8 mouse cellular contexts compared by ENCODE assay signal in genomic region chr4:32238921-32239748, GRCm38 (mm10). TPM values are rescaled to one million over a fixed set of nuclear protein-coding genes. Genes with fewer than 3 reads are reported as not detected.
DNase-seq lines count a peak whose midpoint lies in the region; ATAC-seq and TF ChIP-seq lines count a peak whose summit lies in the region.

No protein-coding gene starts in this region.

- H3K4me2 ChIP-seq in hindbrain, embryonic 14.5 days (replicated peaks) = peak overlapping the region; percentile 93

- DNase-seq in Patski (ENCODE audit: low read depth, low spot score) = no peak
- DNase-seq in cerebellum, adult 9-11 months = peak; percentile 77
- peak; percentile 63 for DNase-seq in gastrocnemius, adult 18-20 months (ENCODE audit: low spot score)
- DNase-seq in hindbrain, embryonic 14.5 days (ENCODE audit: low spot score) = peak; percentile 69
- DNase-seq in left cerebral cortex, postnatal 36 days (ENCODE audit: low spot score in 2 of 2) = peak; percentile 76 to 78
- peak; percentile 79 for DNase-seq in mesoderm, embryonic 11.5 days (ENCODE audit: low read depth, low spot score)
- DNase-seq in right cerebral cortex, postnatal 25 days = peak; percentile 78
- DNase-seq in yolk sac, embryonic 10.5 days (ENCODE audit: low spot score) = peak; percentile 73

- no peaks in the 10 kb centered on the region for H3K36me3 ChIP-seq in hindbrain, embryonic 14.5 days (replicated peaks; ENCODE audit: control insufficient read depth, insufficient read depth)

- CTCF ChIA-PET in Patski (lab: Charles Lee) = no interaction called here

- peak; percentile 76 for ATAC-seq in Patski
- ATAC-seq in hindbrain, embryonic 14.5 days (ENCODE audit: low FRiP score) = peak; percentile 63

- H3K4me3 ChIP-seq in hindbrain, embryonic 14.5 days (replicated peaks; ENCODE audit: low read length) = peak overlapping the region; percentile 77

- in situ Hi-C loops in Patski (cut with MboI; ENCODE audit: low pct_unique_long_range_greater_than_20kb) = loop anchor here (10.0 kb wide), 1 partner anchor 54 kb away; no protein-coding TSS in a partner anchor

- peak overlapping the region; percentile 96 for H3K27ac ChIP-seq in hindbrain, embryonic 14.5 days

- TF ChIP-seq CTCF in Patski (IDR thresholded peaks at IDR 0.05) = no peak

- POLR2A ChIA-PET in Patski (lab: Charles Lee) = interaction anchor here (0.6 to 1.6 kb wide), 3 partner anchors 10 to 182 kb away, joined by 3 to 5 read pairs (median 4); no protein-coding TSS in a partner anchor

- no peaks in the 10 kb centered on the region for H3K9me3 ChIP-seq in hindbrain, embryonic 14.5 days (ENCODE audit: control insufficient read depth, low read length)

- peaks cover 43% of the 10 kb centered on the region for H3K4me1 ChIP-seq in hindbrain, embryonic 14.5 days (replicated peaks; ENCODE audit: control insufficient read depth, insufficient read depth, low read length)

- no peaks in the 10 kb centered on the region for H3K27me3 ChIP-seq in Patski
- H3K27me3 ChIP-seq in hindbrain, embryonic 14.5 days (ENCODE audit: control insufficient read depth, insufficient read depth, low read length) = no peaks in the 10 kb centered on the region

- intact Hi-C loops in left cerebral cortex, postnatal 36 days (cut with DNase I) = loop anchor here (5.0 kb wide), 2 partner anchors 87 to 333 kb away; no protein-coding TSS in a partner anchor

- WGBS in hindbrain, embryonic 14.5 days = under 1% methylated on average over 68 of the region's 100 CpGs

- peak overlapping the region; percentile 89 for H3K9ac ChIP-seq in hindbrain, embryonic 14.5 days

RNA-seq across cellular contexts. Expression of gene Bach2, which starts 0.5 kb away (rescaled TPM):
- 4.4 TPM for polyA plus RNA-seq in Patski (2021)
- total RNA-seq in gastrocnemius, adult 18-20 months (2021) = 1 to 10 TPM; 2.6 to 3.4 TPM
- polyA plus RNA-seq in hindbrain, embryonic 14.5 days (2014; fragmentation: Nextera tagmentation; extraction: Ambion mirVana) = 27.7 and 31.5 TPM in 2 replicates
- 10 to 100 TPM; 12.6 to 16.0 TPM for total RNA-seq in left cerebral cortex, postnatal 36 days (2021)
